Mouse (Mus musculus) stomach, embryonic 16.5 days (tissue): Measurements from ENCODE around the gene Tmie. TPM values are rescaled to one million over a fixed set of nuclear protein-coding genes. Genes with fewer than 3 reads are reported as not detected.
A peak's percentile ranks its signal among the peaks of the same experiment; 100 is the strongest.

Experiments
- ATAC-seq: fragments of 200-750 bp; cut with Nextera tagmentation; 2 replicates; pipeline ENCODE4 v1.8.0; 2017; ENCODE audit warnings: moderate number of reproducible peaks, moderate TSS enrichment; ENCODE audit not compliant: insufficient read depth, low FRiP score
- H3K27ac ChIP-seq: fragments of 300-500 bp; sonication (generic); 2 replicates; pipeline ENCODE4 v1.5.1; 2014; ENCODE audit warnings: low read length
- H3K27me3 ChIP-seq: fragments of 300-500 bp; sonication (generic); 2 replicates; pipeline ENCODE4 v1.6.1; 2014; ENCODE audit warnings: low read length, control low read depth, mixed read lengths; ENCODE audit not compliant: control insufficient read depth, insufficient read depth
- H3K36me3 ChIP-seq: fragments of 300-500 bp; sonication (generic); 2 replicates; pipeline ENCODE4 v1.6.1; 2014; ENCODE audit warnings: low read length; ENCODE audit not compliant: control insufficient read depth, insufficient read depth
- H3K4me1 ChIP-seq: fragments of 300-500 bp; sonication (generic); 2 replicates; pipeline ENCODE4 v1.6.1; 2014; ENCODE audit warnings: low read length, control low read depth, mixed read lengths; ENCODE audit not compliant: control insufficient read depth, insufficient read depth
- H3K4me2 ChIP-seq: fragments of 300-500 bp; sonication (generic); 2 replicates; pipeline ENCODE4 v1.6.1; 2014; ENCODE audit warnings: low read depth, low read length, mixed read lengths
- H3K4me3 ChIP-seq: fragments of 300-500 bp; sonication (generic); replicated peaks from 2 replicates; pipeline ENCODE4 v1.5.1; 2014; ENCODE audit warnings: mild to moderate bottlenecking, low read length
- H3K9ac ChIP-seq: fragments of 300-500 bp; sonication (generic); 2 replicates; pipeline ENCODE4 v1.6.1; 2014; ENCODE audit warnings: low read length
- H3K9me3 ChIP-seq: fragments of 300-500 bp; sonication (generic); replicated peaks from 2 replicates; pipeline ENCODE4 v1.6.1; 2016; ENCODE audit warnings: low read length, control low read depth; ENCODE audit not compliant: control insufficient read depth
- WGBS: fragments of 180-500 bp; shearing (Covaris S2); extraction: QIAGEN DNeasy Blood & Tissue Kit; methylation state at CpG from one replicate; pipeline ENCODE4 v1.1.7; 2014; 5-methylcytosine and 5-hydroxymethylcytosine counted together
- polyA plus RNA-seq: library from polyadenylated mRNA; unstranded; fragments of >200 nt; fragmentation: Nextera tagmentation; extraction: Ambion mirVana; gene quantifications from 2 replicates; pipeline ENCODE4 v1.2.1, GENCODE M21; 2015

Gene Tmie
- 1.7 and 1.8 TPM in 2 replicates for polyA plus RNA-seq

- ATAC-seq, result peak; percentile 85
- WGBS, result under 1% methylated on average over 57 of the region's 57 CpGs
Observed at GRCm38 (mm10) chr9:110879998-110880561, at the start of gene Tmie. Tmie (minus strand) TSS chr9:110880113.

GRCm38 (mm10) chr9:110922759-110923158 lies 42.8 kb upstream of the Tmie start:
- ATAC-seq, result no peak
- Histone ChIP-seq H3K9me3 (no peaks in the 10 kb centered on the region), H3K4me3 (no peak overlapping the region), H3K4me2 (no peak overlapping the region), H3K27ac (no peak overlapping the region), H3K9ac (no peak overlapping the region), H3K4me1 (no peaks in the 10 kb centered on the region), H3K27me3 (no peaks in the 10 kb centered on the region), H3K36me3 (no peaks in the 10 kb centered on the region)
- 16% methylated on average over 7 of the region's 7 CpGs for WGBS

More at GRCm38 (mm10) chr9:110879998-110880561, at the start of gene Tmie:
- Histone ChIP-seq H3K4me1 (peaks cover 6% of the 10 kb centered on the region), H3K4me3 (peak within 1 kb of the TSS; percentile 69), H3K27me3 (0 out of 2 replicates have a peak, but pooled peaks cover 5% of the 10 kb centered on the region), H3K4me2 (peak within 1 kb of the TSS; percentile 94), H3K27ac (peak within 1 kb of the TSS; percentile 86), H3K36me3 (no peaks in the 10 kb centered on the region), H3K9me3 (no peaks in the 10 kb centered on the region), H3K9ac (peak within 1 kb of the TSS; percentile 76)

GRCm38 (mm10) chr9:110920665-110921419 lies 40.9 kb upstream of the Tmie start:
- WGBS, result 60% methylated on average over 15 of the region's 15 CpGs
- ATAC-seq, result no peak
- Histone ChIP-seq H3K4me2 (no peak overlapping the region), H3K27me3 (no peaks in the 10 kb centered on the region), H3K9me3 (no peaks in the 10 kb centered on the region), H3K4me1 (no peaks in the 10 kb centered on the region), H3K4me3 (no peak overlapping the region), H3K36me3 (no peaks in the 10 kb centered on the region), H3K9ac (no peak overlapping the region), H3K27ac (no peak overlapping the region)

- H3K4me3 ChIP-seq, result no peak within 1 kb of the TSS
- no peak within 1 kb of the TSS for H3K4me2 ChIP-seq
- WGBS, result 88% methylated on average over 7 of the region's 7 CpGs
- no peaks in the 10 kb centered on the region for H3K9me3 ChIP-seq
- no peaks in the 10 kb centered on the region for H3K36me3 ChIP-seq
- H3K9ac ChIP-seq, result no peak within 1 kb of the TSS
- no peaks in the 10 kb centered on the region for H3K27me3 ChIP-seq
- H3K4me1 ChIP-seq, result no peaks in the 10 kb centered on the region
- ATAC-seq, result no peak
- H3K27ac ChIP-seq, result no peak within 1 kb of the TSS
Observed at GRCm38 (mm10) chr9:110916786-110917185, 36.9 kb upstream of the Tmie start, which contains the start of gene Fam240a. Fam240a (minus strand) TSS chr9:110916861.

- Histone ChIP-seq H3K27me3 (no peaks in the 10 kb centered on the region), H3K27ac (no peak overlapping the region), H3K9me3 (no peaks in the 10 kb centered on the region), H3K4me3 (no peak overlapping the region), H3K4me1 (no peaks in the 10 kb centered on the region), H3K9ac (no peak overlapping the region), H3K36me3 (no peaks in the 10 kb centered on the region), H3K4me2 (no peak overlapping the region)
- no peak for ATAC-seq
- 60% methylated on average over 8 of the region's 8 CpGs for WGBS
Observed at GRCm38 (mm10) chr9:110915466-110915865, 35.6 kb upstream of the Tmie start.

GRCm38 (mm10) chr9:110914631-110915236 lies 34.8 kb upstream of the Tmie start:
- Histone ChIP-seq H3K9me3 (no peaks in the 10 kb centered on the region), H3K27me3 (no peaks in the 10 kb centered on the region), H3K27ac (no peak overlapping the region), H3K4me1 (no peaks in the 10 kb centered on the region), H3K36me3 (no peaks in the 10 kb centered on the region), H3K4me2 (no peak overlapping the region), H3K9ac (no peak overlapping the region), H3K4me3 (no peak overlapping the region)
- WGBS, result 50% methylated on average over 21 of the region's 21 CpGs
- ATAC-seq, result no peak

GRCm38 (mm10) chr9:110909371-110909967 lies 29.6 kb upstream of the Tmie start:
- no peak overlapping the region for H3K9ac ChIP-seq
- H3K9me3 ChIP-seq, result no peaks in the 10 kb centered on the region
- H3K4me2 ChIP-seq, result no peak overlapping the region
- WGBS, result 75% methylated on average over 6 of the region's 6 CpGs
- H3K4me1 ChIP-seq, result no peaks in the 10 kb centered on the region
- H3K4me3 ChIP-seq, result no peak overlapping the region
- ATAC-seq, result no peak
- no peaks in the 10 kb centered on the region for H3K27me3 ChIP-seq
- no peaks in the 10 kb centered on the region for H3K36me3 ChIP-seq
- H3K27ac ChIP-seq, result no peak overlapping the region

GRCm38 (mm10) chr9:110908631-110909016 lies 28.7 kb upstream of the Tmie start:
- no peak overlapping the region for H3K27ac ChIP-seq
- no peak overlapping the region for H3K4me2 ChIP-seq
- no peaks in the 10 kb centered on the region for H3K27me3 ChIP-seq
- no peak overlapping the region for H3K9ac ChIP-seq
- ATAC-seq, result no peak
- H3K4me1 ChIP-seq, result no peaks in the 10 kb centered on the region
- WGBS, result 91% methylated on average over 3 of the region's 3 CpGs
- H3K4me3 ChIP-seq, result no peak overlapping the region
- no peaks in the 10 kb centered on the region for H3K36me3 ChIP-seq
- H3K9me3 ChIP-seq, result no peaks in the 10 kb centered on the region
